Mouse (Mus musculus): ENCODE measurements at regions not wholly inside any gene's neighbourhood (a gene's known extent, or its start where the extent isn't known, plus 50 kb on each side); places are given as distances from the start of the nearest gene placed in this dataset.

DNA sequence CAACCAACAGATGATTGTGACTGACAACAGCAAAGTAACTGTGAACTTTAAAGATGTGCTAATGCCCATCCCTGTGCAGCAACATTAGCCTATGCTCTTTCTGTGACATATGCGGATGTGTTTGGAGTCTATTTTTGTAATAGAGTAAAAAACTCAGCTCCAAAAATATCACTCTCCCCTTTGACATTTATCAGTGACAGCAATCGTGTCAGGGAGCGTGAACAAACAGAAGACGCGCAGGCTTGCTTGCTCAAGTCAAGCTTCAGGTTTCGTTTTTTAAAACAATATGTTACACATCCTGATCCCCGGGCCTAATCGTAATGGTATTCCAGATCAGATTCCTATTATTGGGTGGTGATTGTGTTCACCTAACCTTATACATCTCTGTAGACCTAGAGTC lies 129.7 kb upstream of the Jade1 start:
- TF ChIP-seq BHLHE40 (IDR thresholded peaks at IDR 0.05; ENCODE audit: low read depth, low read length) = no peak
- TF ChIP-seq MAZ (IDR thresholded peaks at IDR 0.05; ENCODE audit: low read depth, low read length) = no peak
- in situ Hi-C loops (cut with MboI; ENCODE audit: low pct_ligation_motif_present, low pct_unique_long_range_greater_than_20kb, low sequenced_read_pairs) (no loop called here), dilution Hi-C loops (cut with MboI; ENCODE audit: extremely low pct_ligation_motif_present, extremely low pct_unique_long_range_greater_than_20kb, low sequenced_read_pairs) (no loop called here)
- H3K27me3 ChIP-seq (replicated peaks) = no peaks in the 10 kb centered on the region
- no peaks in the 10 kb centered on the region for H3K9me3 ChIP-seq (replicated peaks; ENCODE audit: low read length)
- no peak overlapping the region for H3K4me2 ChIP-seq (ENCODE audit: insufficient read depth, low read depth, poor library complexity, severe bottlenecking)
- H3K4me3 ChIP-seq (replicated peaks in 1 of 3; ENCODE audit: low read depth in 2 of 3, low read length in 2 of 3, poor library complexity in 1 of 3) = no peak overlapping the region
- DNase-seq (ENCODE audit: extremely low read depth) = no peak
- H3K4me1 ChIP-seq (ENCODE audit: control insufficient read depth in 1 of 2, insufficient read depth in 2 of 2) = 0 out of 4 replicates have a peak, but pooled peaks cover 0 to 2% of the 10 kb centered on the region in 2 experiments
- H3K79me2 ChIP-seq (replicated peaks; ENCODE audit: control insufficient read depth, extremely low read depth, insufficient read depth, poor library complexity, severe bottlenecking) = no peaks in the 10 kb centered on the region
- H3K27ac ChIP-seq (ENCODE audit: insufficient read depth, low read depth) = no peak overlapping the region
- no peak overlapping the region for H3K9ac ChIP-seq (ENCODE audit: insufficient read depth, low read depth)
- no peaks in the 10 kb centered on the region for H3K36me3 ChIP-seq (replicated peaks in 1 of 2; ENCODE audit: control insufficient read depth in 1 of 2, insufficient read depth in 1 of 2, low read length in 1 of 2)

DNA sequence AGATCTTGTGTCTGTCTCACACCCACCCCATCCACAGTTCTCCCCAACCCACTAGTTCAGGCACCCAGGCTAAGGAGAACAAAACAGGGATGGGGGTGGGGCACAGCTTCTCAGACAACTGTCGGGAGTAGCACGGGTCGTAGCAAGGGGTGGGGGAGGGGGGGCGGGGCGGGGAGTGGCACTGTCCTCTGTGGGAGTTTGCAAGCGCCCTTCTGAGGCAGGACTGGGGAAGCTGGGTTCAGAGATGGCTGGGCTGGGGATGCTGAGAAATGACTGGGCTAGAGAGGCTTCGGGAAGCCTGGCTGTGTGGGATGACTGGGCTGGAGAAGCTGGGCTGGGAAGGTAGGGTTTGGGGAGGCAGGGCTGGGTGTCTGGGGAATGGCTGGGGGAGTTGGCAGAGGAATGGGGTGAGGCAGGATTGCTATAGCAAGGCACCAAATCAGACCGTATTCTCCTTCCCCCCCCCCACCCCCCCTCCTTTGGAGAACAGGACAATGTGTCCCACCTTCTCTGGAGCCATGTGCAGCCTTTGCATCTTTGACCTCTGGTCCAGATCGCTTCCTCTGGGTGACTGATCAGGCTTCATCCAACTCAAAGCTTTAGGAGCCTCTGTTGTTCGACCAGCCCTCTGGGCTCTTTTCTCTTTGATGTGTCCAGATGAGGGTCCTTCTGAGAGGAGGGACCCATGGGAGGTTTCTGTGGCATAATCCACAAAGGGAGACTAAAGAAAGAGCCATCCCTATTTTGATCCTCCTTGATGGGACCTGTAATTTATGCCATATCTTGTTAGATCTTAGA lies 131.2 kb upstream of the Jade1 start:
- in situ Hi-C loops (cut with MboI; ENCODE audit: low pct_ligation_motif_present, low pct_unique_long_range_greater_than_20kb, low sequenced_read_pairs) (no loop called here), dilution Hi-C loops (cut with MboI; ENCODE audit: extremely low pct_ligation_motif_present, extremely low pct_unique_long_range_greater_than_20kb, low sequenced_read_pairs) (no loop called here)
- no peaks in the 10 kb centered on the region for H3K9me3 ChIP-seq (replicated peaks; ENCODE audit: low read length)
- no peaks in the 10 kb centered on the region for H3K79me2 ChIP-seq (replicated peaks; ENCODE audit: control insufficient read depth, extremely low read depth, insufficient read depth, poor library complexity, severe bottlenecking)
- H3K27ac ChIP-seq (ENCODE audit: insufficient read depth, low read depth) = no peak overlapping the region
- no peak overlapping the region for H3K4me3 ChIP-seq (replicated peaks in 1 of 3; ENCODE audit: low read depth in 2 of 3, low read length in 2 of 3, poor library complexity in 1 of 3)
- no peak overlapping the region for H3K9ac ChIP-seq (ENCODE audit: insufficient read depth, low read depth)
- H3K36me3 ChIP-seq (replicated peaks in 1 of 2; ENCODE audit: control insufficient read depth in 1 of 2, insufficient read depth in 1 of 2, low read length in 1 of 2) = no peaks in the 10 kb centered on the region
- 0 out of 4 replicates have a peak, but pooled peaks cover 0 to 2% of the 10 kb centered on the region in 2 experiments for H3K4me1 ChIP-seq (ENCODE audit: control insufficient read depth in 1 of 2, insufficient read depth in 2 of 2)
- H3K27me3 ChIP-seq (replicated peaks) = no peaks in the 10 kb centered on the region
- H3K4me2 ChIP-seq (ENCODE audit: insufficient read depth, low read depth, poor library complexity, severe bottlenecking) = no peak overlapping the region
- no peak for DNase-seq (ENCODE audit: extremely low read depth)
- TF ChIP-seq ZMIZ1 (IDR thresholded peaks at IDR 0.05; ENCODE audit: low read depth, low read length) (no peak), SMC3 (IDR thresholded peaks at IDR 0.05; ENCODE audit: low read depth, low read length) (no peak), TCF12 (IDR thresholded peaks at IDR 0.05; ENCODE audit: low read depth, low read length) (no peak), PAX5 (IDR thresholded peaks at IDR 0.05; ENCODE audit: low read length) (no peak), CHD2 (IDR thresholded peaks at IDR 0.05; ENCODE audit: low read length) (no peak), POLR2A (IDR thresholded peaks at IDR 0.05; ENCODE audit: low read depth, low read length) (no peak), E2F4 (IDR thresholded peaks at IDR 0.05; ENCODE audit: insufficient replicate concordance, low read depth, low read length) (no peak)

DNA sequence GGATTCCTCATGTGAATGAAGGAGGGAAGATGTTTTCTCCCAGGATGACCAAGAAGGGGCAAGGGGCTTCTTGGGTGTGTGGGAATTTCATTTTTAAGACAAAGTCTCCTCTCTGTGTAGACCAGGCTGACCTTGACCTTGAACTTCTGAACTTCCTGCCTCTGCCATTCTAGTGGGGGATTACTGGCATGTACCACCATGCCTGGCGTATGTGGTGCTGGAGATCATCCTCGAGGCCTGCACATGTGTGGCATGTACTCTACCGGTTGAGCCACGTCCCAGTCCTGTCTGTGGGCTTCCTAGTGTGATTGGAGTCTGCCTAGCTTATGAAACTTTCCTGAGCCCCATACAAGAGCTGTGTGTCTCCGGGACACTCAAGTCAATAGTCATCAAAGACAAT lies 131.9 kb upstream of the Jade1 start:
- H3K9me3 ChIP-seq (replicated peaks; ENCODE audit: low read length) = no peaks in the 10 kb centered on the region
- no peak for DNase-seq (ENCODE audit: extremely low read depth)
- H3K9ac ChIP-seq (ENCODE audit: insufficient read depth, low read depth) = no peak overlapping the region
- H3K79me2 ChIP-seq (replicated peaks; ENCODE audit: control insufficient read depth, extremely low read depth, insufficient read depth, poor library complexity, severe bottlenecking) = no peaks in the 10 kb centered on the region
- no peak overlapping the region for H3K27ac ChIP-seq (ENCODE audit: insufficient read depth, low read depth)
- H3K27me3 ChIP-seq (replicated peaks) = no peaks in the 10 kb centered on the region
- TF ChIP-seq JUND (conservative IDR thresholded peaks at IDR 0.05; ENCODE audit: low read depth, low read length) = no peak
- no peak for TF ChIP-seq GABPA (IDR thresholded peaks at IDR 0.05; ENCODE audit: insufficient replicate concordance, low read depth, low read length)
- TF ChIP-seq ZKSCAN1 (IDR thresholded peaks at IDR 0.05; ENCODE audit: borderline replicate concordance, low read depth, low read length) = no peak
- TF ChIP-seq JUN (IDR thresholded peaks at IDR 0.05; ENCODE audit: insufficient read depth, low read depth, low read length) = no peak
- no peak for TF ChIP-seq NRF1 (IDR thresholded peaks at IDR 0.05; ENCODE audit: low read depth, low read length)
- no peak for TF ChIP-seq RAD21 (IDR thresholded peaks at IDR 0.05; ENCODE audit: low read depth, low read length)
- TF ChIP-seq POLR2A (IDR thresholded peaks at IDR 0.05; ENCODE audit: low read depth, low read length) = no peak
- TF ChIP-seq ZMIZ1 (IDR thresholded peaks at IDR 0.05; ENCODE audit: low read depth, low read length) = no peak
- TF ChIP-seq MAFK (IDR thresholded peaks at IDR 0.05; ENCODE audit: insufficient replicate concordance, low read length) = no peak
- no peak for TF ChIP-seq NELFE (IDR thresholded peaks at IDR 0.05; ENCODE audit: low read depth, low read length)
- no peak for TF ChIP-seq ETS1 (conservative IDR thresholded peaks at IDR 0.05; ENCODE audit: low read depth, low read length)
- no peak for TF ChIP-seq USF2 (conservative IDR thresholded peaks at IDR 0.05; ENCODE audit: low read depth, low read length)
- in situ Hi-C loops (cut with MboI; ENCODE audit: low pct_ligation_motif_present, low pct_unique_long_range_greater_than_20kb, low sequenced_read_pairs) (no loop called here), dilution Hi-C loops (cut with MboI; ENCODE audit: extremely low pct_ligation_motif_present, extremely low pct_unique_long_range_greater_than_20kb, low sequenced_read_pairs) (no loop called here)
- H3K4me3 ChIP-seq (replicated peaks in 1 of 3; ENCODE audit: low read depth in 2 of 3, low read length in 2 of 3, poor library complexity in 1 of 3) = no peak overlapping the region
- no peaks in the 10 kb centered on the region for H3K36me3 ChIP-seq (replicated peaks in 1 of 2; ENCODE audit: control insufficient read depth in 1 of 2, insufficient read depth in 1 of 2, low read length in 1 of 2)
- H3K4me2 ChIP-seq (ENCODE audit: insufficient read depth, low read depth, poor library complexity, severe bottlenecking) = no peak overlapping the region
- 0 out of 4 replicates have a peak, but pooled peaks cover 0 to 2% of the 10 kb centered on the region in 2 experiments for H3K4me1 ChIP-seq (ENCODE audit: control insufficient read depth in 1 of 2, insufficient read depth in 2 of 2)

Measured in CH12.LX (cell line).